Mouse (Mus musculus) embryo, embryonic 10 days (tissue): ENCODE data around the gene Ccnt1.

Experiments used
- DNase-seq: peaks from one replicate; pipeline ENCODE4 v3.0.0-alpha.2; 2015; ENCODE audit warnings: low spot score

Ccnt1 gene

GRCm38 (mm10) chr15:98570873-98571538 lies at the start of gene Ccnt1, which contains the start of gene 4930415O20Rik:
Ccnt1 (minus strand) TSS chr15:98570923.
4930415O20Rik (plus strand) TSS chr15:98571004.
- no peak for DNase-seq

DNA sequence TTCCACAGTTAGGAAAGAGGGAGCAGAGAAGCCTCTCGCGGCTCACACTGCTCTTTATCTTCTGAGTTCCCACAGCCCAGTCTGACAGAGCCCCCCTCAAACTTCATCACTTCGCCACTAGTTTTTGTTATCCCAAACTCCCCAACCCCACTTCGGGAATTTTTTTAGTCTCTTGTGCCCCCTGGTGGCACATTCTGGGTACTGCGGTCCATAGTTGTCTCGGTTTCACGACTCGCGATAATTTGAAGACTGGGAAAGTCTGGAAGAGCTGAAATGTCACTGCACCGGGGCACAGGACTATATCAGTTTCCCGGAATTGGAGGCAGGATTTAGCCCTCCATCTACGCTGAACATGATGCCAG lies 46.4 kb upstream of the Ccnt1 start:
- peak; percentile 72 for DNase-seq

GRCm38 (mm10) chr15:98616362-98617175 lies 45.8 kb upstream of the Ccnt1 start:
- peak; percentile 56 for DNase-seq

- DNase-seq: no peak
Observed at GRCm38 (mm10) chr15:98615751-98616150, 45.0 kb upstream of the Ccnt1 start.

DNA sequence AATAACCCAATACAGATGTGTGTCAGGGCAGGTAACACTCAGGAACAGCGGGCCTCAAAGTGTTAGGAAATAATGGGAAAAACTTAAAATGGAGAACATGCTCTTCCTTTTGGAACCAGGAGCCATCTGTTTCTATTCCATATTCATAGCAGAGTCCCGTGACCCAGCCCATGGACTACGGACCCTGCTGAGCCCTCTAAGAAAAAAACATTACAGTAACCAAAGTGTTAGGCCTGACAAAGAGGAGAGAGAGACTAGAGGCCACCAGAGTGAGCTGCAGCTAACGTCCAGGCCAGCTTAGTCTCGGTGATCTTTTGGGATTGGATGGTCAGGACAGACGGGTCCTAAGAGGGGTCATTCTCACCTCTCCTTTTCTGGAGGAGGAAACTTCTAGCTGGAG lies 44.2 kb upstream of the Ccnt1 start:
- no peak for DNase-seq

DNA sequence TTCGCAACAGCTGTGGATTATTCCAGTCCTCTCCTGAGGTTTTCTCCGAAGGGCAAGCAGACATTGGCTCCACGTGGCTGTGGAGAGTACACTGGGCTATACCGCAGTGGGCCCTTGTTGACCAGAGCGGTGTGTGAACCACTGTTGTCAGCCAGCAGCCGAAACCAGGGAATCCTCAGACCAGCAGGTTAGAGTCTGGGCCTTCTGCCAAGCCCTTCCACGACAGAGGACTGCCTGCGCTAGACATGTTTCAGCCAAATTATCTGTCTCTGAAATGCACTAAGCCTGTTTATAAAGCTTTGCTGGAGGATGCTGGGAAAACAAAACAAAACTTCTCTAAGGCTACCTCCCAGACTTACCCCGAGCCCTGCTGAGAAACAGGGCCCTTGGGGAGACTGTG lies 43.8 kb upstream of the Ccnt1 start:
- DNase-seq: no peak

DNA sequence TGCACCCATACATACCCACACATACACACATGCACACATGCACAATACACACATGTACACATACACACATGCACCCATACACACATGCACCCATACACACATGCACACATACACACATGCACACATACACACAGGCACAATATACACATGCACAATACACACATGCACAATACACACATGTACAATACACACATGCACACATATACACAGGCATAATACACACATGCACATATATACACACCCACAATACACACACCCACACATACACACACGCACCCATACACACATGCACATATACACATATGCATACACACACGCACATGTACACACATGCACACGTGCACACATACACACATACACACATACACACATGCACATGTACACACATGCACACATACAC lies 41.5 kb upstream of the Ccnt1 start:
- DNase-seq: no peak

GRCm38 (mm10) chr15:98610131-98610633 lies 39.5 kb upstream of the Ccnt1 start:
- peak; percentile 43 for DNase-seq

- DNase-seq: peak; percentile 86
Observed at GRCm38 (mm10) chr15:98609331-98610130, 38.8 kb upstream of the Ccnt1 start, which contains the start of gene Adcy6. Adcy6 (minus strand) TSS chr15:98610076.

- peak; percentile 38 for DNase-seq
Observed at GRCm38 (mm10) chr15:98608784-98609250, 38.1 kb upstream of the Ccnt1 start.

GRCm38 (mm10) chr15:98608058-98608783 lies 37.5 kb upstream of the Ccnt1 start:
- DNase-seq: no peak

- no peak for DNase-seq
Observed at GRCm38 (mm10) chr15:98607557-98607956, 36.8 kb upstream of the Ccnt1 start.

- DNase-seq: no peak
Observed at GRCm38 (mm10) chr15:98606739-98607138, 36.0 kb upstream of the Ccnt1 start.

- no peak for DNase-seq
Observed at GRCm38 (mm10) chr15:98606051-98606536, 35.4 kb upstream of the Ccnt1 start.

DNA sequence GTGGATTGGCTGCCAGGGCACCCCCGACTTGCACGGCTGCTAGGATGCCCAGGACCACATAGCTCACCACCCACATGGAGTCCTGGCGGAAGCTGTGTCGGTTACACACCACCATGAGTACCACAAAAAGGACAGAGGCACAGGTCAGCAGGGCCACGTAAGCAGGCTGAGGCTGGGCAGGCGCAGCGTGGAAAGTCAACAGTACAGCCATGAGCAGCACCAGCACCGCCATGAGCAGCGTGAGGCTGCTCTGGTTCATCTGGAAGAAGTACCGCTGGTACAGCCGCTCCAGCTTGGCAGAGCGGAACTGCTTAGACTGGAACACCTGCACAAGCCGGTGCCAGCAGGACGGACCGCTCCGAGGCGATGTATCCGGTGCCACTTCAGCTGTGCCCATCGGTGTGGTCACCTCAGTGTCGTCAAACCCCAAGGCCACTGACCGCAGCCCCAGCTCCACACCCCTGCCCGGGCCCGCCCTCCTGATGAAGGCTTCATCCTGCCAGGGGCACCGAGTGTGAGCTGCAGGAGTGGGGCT lies 33.4 kb upstream of the Ccnt1 start:
- no peak for DNase-seq

DNA sequence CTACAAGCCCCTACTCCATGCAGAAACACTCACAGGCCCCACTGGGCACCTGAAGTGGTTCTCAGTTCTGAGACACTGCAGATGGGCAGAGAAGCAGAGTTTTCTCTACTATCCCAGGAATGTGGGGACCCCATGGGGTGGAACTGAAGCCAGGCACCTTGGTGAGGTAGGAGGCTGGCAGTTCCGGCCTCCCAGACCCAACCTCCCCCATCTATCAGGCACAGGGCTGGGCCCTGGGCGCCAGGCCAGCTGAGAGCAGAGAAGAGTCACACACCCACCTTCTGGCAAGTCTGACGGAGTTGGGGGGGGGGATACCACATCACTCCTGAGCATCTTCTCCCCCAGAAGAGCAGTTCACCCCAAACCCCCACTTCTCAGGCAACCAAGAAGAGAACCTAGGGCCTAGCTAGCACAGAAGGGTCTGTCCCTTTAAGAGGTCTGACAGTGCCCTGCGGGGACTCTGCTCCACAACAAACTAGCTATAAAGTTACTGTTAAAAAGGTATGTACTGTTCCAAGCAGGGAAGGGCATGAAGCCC lies 32.3 kb upstream of the Ccnt1 start:
- no peak for DNase-seq

GRCm38 (mm10) chr15:98602191-98602881 lies 31.6 kb upstream of the Ccnt1 start:
- no peak for DNase-seq

DNA sequence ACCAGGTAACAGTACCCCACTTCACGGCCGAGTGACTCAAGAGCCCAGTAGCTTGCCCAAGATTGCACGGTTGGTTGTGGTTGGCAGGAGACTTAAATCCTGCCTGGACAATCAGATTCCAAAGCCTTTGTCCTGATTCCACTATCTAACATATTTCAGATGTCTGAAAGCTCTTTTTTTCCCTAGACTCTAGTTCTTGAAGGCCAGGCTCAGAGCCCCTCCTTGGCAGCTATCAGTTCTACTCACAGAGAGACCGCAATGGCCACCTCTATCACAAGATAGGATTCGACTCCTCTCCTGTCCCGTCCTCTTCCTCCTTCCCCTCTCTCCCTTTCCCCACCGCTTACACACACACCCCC lies 31.1 kb upstream of the Ccnt1 start:
- no peak for DNase-seq

GRCm38 (mm10) chr15:98600036-98600709 lies 29.4 kb upstream of the Ccnt1 start:
- no peak for DNase-seq

- no peak for DNase-seq
Observed at GRCm38 (mm10) chr15:98596609-98597008, 25.9 kb upstream of the Ccnt1 start.
